Mouse (Mus musculus) forebrain, postnatal 0 days (tissue): ENCODE measurements at regions not wholly inside any gene's neighbourhood (a gene's known extent, or its start where the extent isn't known, plus 50 kb on each side); places are given as distances from the start of the nearest gene placed in this dataset.

Experiments used
- ATAC-seq: fragments of 200-750 bp; cut with Nextera tagmentation; 2 replicates; pipeline ENCODE4 v1.8.0; 2017; ENCODE audit warnings: mild to moderate bottlenecking, moderate library complexity
- DNase-seq: peaks from one replicate; pipeline ENCODE4 v3.0.0-alpha.2; 2015
- H3K27ac ChIP-seq: fragments of 300-500 bp; sonication (generic); 2 replicates; pipeline ENCODE4 v1.5.1; 2014; ENCODE audit warnings: low read depth, mild to moderate bottlenecking, antibody characterized with exemption, low read length, moderate library complexity, mixed read lengths
- H3K27me3 ChIP-seq: fragments of 300-500 bp; sonication (generic); 2 replicates; pipeline ENCODE4 v1.6.1; 2014; ENCODE audit warnings: mild to moderate bottlenecking, low read length, mixed read lengths; ENCODE audit not compliant: insufficient read depth
- H3K36me3 ChIP-seq: fragments of 300-500 bp; sonication (generic); 2 replicates; pipeline ENCODE4 v1.6.1; 2014; ENCODE audit warnings: mild to moderate bottlenecking, moderate library complexity; ENCODE audit not compliant: insufficient read depth
- H3K4me1 ChIP-seq: fragments of 300-500 bp; sonication (generic); 2 replicates; pipeline ENCODE4 v1.6.1; 2014; ENCODE audit warnings: antibody characterized with exemption; ENCODE audit not compliant: insufficient read depth
- H3K4me2 ChIP-seq: fragments of 300-500 bp; sonication (generic); 2 replicates; pipeline ENCODE4 v1.6.1; 2014; ENCODE audit warnings: low read depth, mild to moderate bottlenecking, moderate library complexity
- H3K4me3 ChIP-seq: fragments of 300-500 bp; sonication (generic); 2 replicates; pipeline ENCODE4 v1.5.1; 2014; ENCODE audit warnings: low read depth, low read length, mixed read lengths
- H3K9ac ChIP-seq: fragments of 300-500 bp; sonication (generic); 2 replicates; pipeline ENCODE4 v1.6.1; 2014; ENCODE audit warnings: mild to moderate bottlenecking
- H3K9me3 ChIP-seq: fragments of 300-500 bp; sonication (generic); 2 replicates; pipeline ENCODE4 v1.6.1; 2016; ENCODE audit warnings: low read length
- CTCF ChIP-seq: sonication (generic); IDR thresholded peaks from 2 replicates; pipeline ENCODE4 v1.5.1; 2016; ENCODE audit warnings: antibody characterized with exemption, control low read depth, low read depth
- WGBS: fragments of 180-500 bp; shearing (Covaris S2); extraction: QIAGEN DNeasy Blood & Tissue Kit; methylation state at CpG from one replicate; pipeline ENCODE4 v1.1.7; 2014; 5-methylcytosine and 5-hydroxymethylcytosine counted together

- no peaks in the 10 kb centered on the region for H3K36me3 ChIP-seq
- 35% methylated on average over 11 of the region's 11 CpGs for WGBS
- DNase-seq (no peak), ATAC-seq (no peak)
- H3K27me3 ChIP-seq = no peaks in the 10 kb centered on the region
- no peak overlapping the region for H3K4me3 ChIP-seq
- H3K4me1 ChIP-seq = no peaks in the 10 kb centered on the region
- H3K27ac ChIP-seq = no peak overlapping the region
- H3K9ac ChIP-seq = no peak overlapping the region
- no peak overlapping the region for H3K4me2 ChIP-seq
- no peaks in the 10 kb centered on the region for H3K9me3 ChIP-seq
- no peak for TF ChIP-seq CTCF
Observed at GRCm38 (mm10) chr2:75759196-75759885, 54.9 kb upstream of the Nfe2l2 start.

- H3K9me3 ChIP-seq = no peaks in the 10 kb centered on the region
- ATAC-seq (no peak), DNase-seq (no peak)
- H3K4me2 ChIP-seq = no peak overlapping the region
- H3K4me1 ChIP-seq = no peaks in the 10 kb centered on the region
- no peak overlapping the region for H3K27ac ChIP-seq
- TF ChIP-seq CTCF = no peak
- no peaks in the 10 kb centered on the region for H3K36me3 ChIP-seq
- 86% methylated on average over 6 of the region's 6 CpGs for WGBS
- no peaks in the 10 kb centered on the region for H3K27me3 ChIP-seq
- H3K9ac ChIP-seq = no peak overlapping the region
- H3K4me3 ChIP-seq = no peak overlapping the region
Observed at GRCm38 (mm10) chr2:75758277-75758676, 53.8 kb upstream of the Nfe2l2 start.

DNA sequence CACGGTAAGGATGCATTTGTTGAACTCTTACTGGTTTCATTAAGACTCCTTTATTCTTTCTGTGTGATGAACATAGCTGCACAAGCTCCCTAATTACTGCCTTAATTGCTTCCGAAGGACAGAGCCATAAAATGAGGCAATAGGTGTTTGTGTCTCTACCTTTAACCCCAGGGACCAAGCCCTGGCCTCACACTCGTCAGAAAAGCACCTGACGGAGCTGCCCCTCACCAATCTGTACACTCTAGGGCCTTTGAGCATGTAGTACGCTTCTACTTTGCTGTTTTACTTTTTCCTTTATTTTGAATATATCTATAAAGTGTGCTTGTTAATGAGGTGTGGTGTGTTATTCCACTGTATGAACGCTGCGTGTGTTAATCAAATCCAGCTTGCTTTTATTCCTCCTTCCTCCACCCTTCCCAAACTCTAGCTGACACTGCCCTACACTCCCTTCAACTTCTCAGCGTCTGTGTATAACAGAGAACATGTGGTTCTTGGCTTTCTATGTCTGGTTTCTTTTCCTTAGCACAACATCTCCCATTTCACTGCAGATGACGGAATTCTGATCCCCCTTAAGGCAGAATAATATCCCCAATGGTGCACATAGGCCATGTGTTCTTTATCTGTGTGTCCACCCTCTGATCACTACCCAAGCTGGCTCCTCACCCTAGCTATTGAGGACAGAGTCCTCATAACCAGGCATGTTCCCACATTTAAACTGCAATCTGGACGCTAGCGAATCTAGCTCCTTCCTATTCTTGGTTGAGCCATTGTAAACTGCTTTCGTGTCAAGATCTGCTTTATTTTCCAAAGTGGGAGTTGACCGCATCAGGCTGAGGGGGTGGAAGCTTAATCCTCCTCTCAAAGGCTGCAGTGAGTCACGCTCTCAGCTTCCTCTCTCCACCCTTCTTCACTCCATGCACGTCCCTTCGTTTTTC is 52.5 kb upstream of the Nfe2l2 start:
- Histone ChIP-seq H3K4me2 (no peak overlapping the region), H3K4me1 (no peaks in the 10 kb centered on the region), H3K36me3 (no peaks in the 10 kb centered on the region), H3K4me3 (no peak overlapping the region), H3K9ac (no peak overlapping the region), H3K27ac (no peak overlapping the region), H3K9me3 (no peaks in the 10 kb centered on the region), H3K27me3 (no peaks in the 10 kb centered on the region)
- DNase-seq = no peak
- no peak for TF ChIP-seq CTCF
- 40% methylated on average over 16 of the region's 16 CpGs for WGBS
- ATAC-seq = no peak

- H3K4me3 ChIP-seq = no peak overlapping the region
- no peaks in the 10 kb centered on the region for H3K4me1 ChIP-seq
- H3K4me2 ChIP-seq = no peak overlapping the region
- DNase-seq = no peak
- no peak overlapping the region for H3K9ac ChIP-seq
- H3K36me3 ChIP-seq = no peaks in the 10 kb centered on the region
- no peaks in the 10 kb centered on the region for H3K9me3 ChIP-seq
- ATAC-seq = no peak
- TF ChIP-seq CTCF = no peak
- no peak overlapping the region for H3K27ac ChIP-seq
- H3K27me3 ChIP-seq = no peaks in the 10 kb centered on the region
- 83% methylated on average over 7 of the region's 7 CpGs for WGBS
Observed at GRCm38 (mm10) chr2:75754606-75755005, 50.2 kb upstream of the Nfe2l2 start.
